Mouse (Mus musculus): Measurements from ENCODE around the gene Ctbp2.
A peak's percentile ranks its signal among the peaks of the same experiment; 100 is the strongest.

Gene Ctbp2

DNA sequence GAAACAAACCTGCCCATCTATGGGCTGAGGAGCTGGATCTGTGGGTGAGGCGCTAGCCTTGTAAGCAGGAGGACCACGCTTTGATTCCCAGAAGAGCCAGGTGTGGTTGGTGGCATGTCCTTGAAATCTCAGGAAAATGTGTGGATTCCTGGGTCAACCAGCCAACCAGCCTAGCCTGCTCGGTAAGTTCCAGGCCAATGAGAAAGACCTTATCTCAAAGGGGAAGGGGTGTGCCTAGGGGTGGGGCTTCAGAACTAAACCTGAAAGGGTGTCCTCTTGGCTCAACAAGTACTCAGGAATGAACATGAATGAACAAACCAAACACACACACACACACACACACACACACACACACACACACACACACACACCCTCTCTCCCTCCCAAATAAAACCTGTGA, 82.4 kb downstream of the Ctbp2 start:
- no peak for DNase-seq (ENCODE audit: low spot score in 2 of 2)

DNA sequence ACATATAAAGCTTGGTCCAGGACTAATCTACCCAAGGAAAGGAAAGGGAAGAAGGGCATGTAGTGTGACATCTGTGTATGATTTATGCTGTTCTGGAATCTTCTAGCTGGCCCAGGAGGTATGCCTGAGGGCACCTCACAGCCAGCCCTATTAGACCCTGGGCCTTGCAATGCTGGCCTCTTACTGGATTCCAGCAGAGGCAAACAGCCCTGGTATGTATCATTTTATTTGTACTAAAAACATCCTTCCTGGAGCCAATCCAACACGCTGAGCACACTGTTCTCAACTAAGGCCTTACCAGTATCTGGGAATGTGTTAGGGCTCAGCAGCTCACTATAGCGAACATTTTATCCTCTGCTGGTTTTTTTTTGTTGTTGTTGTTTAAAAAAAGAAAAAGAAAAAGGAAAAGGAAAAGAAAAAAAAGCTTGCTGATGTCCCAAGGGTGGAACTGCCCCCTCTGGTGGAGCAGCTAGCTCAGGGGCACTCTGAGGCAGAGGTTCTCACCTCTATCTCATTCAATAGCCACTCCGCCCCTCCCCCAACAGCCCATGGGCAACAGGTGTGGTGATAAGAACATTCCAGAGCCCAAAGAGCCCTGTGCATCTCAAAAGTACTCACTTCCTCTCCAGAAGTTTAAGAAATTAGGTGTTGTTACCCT, 83.3 kb downstream of the Ctbp2 start:
- DNase-seq (ENCODE audit: low spot score in 2 of 2): no peak

DNA sequence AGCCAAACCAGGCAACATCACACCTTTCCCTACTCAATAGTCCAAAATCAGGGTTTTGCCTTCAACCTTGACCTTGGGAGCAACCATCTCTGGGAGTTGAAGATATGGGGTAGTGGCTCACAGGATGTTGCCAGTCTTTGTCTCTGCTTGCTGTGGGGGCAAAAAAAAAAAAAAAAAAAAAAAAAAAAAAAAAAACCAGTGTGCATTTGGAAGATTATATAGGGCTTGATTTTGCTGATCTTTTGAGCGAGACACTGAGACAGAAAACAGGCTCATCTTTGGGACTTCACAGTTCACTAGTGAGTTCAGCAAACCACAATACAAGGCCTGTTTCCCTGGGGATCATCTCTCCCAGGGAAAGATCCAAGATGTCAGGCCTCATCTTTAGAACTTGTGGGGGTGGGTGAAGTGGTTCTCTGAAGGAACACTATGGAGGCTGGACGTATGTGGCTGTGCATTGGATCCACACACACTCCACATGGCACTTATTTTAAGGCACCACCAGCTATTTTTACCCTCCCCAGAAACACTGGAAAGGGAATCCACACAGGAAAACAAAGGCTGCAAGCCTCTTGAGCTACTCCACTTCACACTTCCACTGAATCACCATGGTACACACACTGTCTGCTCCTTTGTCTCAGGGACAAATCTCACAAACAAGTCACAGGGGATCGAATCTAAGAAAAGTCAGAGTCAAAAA, 84.4 kb downstream of the Ctbp2 start:
- no peak for DNase-seq (ENCODE audit: low spot score in 2 of 2)

DNA sequence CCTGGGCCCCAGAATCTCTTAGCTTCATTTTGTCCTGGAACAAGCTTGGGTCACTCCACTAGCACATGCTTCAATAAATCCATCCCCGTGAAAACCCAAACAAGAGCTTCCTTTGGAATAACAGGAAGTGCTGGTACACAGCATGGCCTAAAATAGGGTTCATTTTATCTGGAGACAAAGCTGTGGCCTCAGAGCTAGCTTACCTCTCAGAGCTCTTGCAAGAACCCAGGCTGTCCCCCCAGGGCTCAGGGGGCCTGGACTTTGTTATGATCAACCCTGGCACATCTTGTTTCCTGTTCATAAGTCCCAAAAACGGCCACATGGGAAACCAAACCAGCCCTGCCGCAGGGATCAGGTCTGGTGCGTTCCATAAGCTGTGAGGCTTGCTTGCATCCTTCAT, 86.5 kb downstream of the Ctbp2 start:
- no peak for DNase-seq (ENCODE audit: low spot score in 2 of 2)

DNA sequence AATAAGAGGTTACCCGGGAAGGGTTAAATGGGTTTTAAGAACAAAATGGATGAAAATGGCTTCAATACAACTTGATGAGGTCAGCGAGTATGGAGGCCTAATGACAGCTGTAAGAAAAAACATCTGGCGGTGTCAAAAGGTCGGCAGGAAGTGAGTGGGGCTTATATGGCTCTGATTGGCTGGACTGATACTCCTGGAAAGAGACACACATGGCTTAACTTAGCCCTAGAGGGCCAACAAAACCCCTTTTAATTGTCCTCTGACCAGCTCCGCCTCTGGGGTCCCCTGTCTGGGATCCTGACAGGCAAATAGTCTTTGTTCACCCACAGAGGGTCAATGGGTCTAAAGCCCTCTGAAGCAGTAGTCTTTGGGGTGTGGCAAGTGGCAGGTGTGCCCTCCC, 86.9 kb downstream of the Ctbp2 start:
- DNase-seq (ENCODE audit: low spot score in 2 of 2): no peak

DNA sequence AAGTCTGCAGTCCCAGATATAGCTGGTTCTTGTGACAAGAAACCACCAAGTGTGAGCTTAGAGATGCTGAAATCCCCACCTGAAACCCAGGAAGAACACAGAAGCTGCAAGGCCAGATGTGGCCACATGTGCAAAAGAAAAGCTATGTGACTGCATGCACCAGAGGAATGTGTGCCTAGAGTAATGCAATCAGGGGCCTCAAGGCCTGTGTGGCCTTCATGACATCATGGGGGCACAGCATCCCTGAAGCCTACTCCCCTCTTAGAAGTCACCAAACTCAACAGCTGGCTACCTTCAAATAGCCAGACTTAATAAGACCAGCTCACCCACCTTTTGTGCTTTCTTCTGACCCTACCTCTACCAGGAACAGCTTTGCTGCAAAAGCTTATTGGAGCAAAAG, 88.3 kb downstream of the Ctbp2 start:
- no peak for DNase-seq (ENCODE audit: low spot score in 2 of 2)

DNA sequence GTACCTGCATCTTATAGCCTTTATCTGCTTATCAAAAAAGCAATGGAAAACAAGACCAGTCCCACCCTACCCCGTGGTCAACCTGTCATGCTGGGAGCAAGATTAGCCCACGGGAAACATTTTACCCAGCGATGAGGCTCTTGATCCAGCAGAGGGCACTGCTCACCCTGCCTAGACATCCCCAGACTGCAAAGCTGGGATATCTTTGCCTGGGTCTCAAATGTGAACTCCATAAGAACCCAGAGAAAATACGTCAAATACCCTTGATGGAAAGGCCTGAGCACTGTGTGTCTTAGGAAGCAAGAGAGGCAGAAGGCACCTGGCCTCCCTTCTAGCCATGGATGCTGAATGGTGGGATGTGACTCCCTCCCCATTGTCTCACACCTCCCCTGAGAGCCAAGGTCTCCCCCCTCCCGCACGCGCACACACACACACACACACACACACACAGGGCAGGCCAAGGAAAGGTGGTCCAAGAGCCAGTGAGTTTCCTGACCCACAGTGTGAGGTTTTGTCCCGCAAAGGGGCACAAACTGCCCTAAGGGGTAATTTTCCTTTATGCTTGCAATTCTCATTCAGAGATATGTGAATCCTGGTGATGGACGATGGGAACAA, 91.5 kb downstream of the Ctbp2 start:
- peak in 1 of 2 experiments; percentile 25 for DNase-seq (ENCODE audit: low spot score in 2 of 2)

DNA sequence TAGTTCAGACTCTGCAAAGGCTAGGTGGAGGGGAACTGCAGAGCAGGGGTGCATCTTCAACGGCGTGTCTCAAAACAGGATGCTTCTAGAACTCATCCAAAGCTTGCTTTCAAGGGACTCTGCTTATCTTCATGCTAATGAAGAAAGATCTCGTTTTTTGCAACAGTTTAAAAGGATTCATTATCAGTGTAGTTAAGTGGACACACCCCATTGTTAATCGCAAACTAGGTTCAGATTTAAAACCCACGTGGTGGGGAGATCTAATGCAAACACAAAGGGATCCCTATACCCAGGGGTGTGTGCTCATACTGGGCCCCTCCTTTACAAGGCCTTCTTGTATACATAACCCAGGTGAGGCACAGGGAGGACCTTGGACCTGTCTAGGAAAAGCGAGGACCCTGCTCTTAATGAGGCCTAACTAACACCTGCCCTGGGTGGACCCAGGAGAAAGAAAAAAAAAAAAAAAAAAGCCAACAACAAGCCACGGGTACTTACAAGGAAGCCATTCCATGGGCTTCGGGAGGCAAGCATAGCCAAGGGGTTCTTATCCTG, 94.6 kb downstream of the Ctbp2 start:
- DNase-seq (ENCODE audit: low spot score in 2 of 2): no peak

DNA sequence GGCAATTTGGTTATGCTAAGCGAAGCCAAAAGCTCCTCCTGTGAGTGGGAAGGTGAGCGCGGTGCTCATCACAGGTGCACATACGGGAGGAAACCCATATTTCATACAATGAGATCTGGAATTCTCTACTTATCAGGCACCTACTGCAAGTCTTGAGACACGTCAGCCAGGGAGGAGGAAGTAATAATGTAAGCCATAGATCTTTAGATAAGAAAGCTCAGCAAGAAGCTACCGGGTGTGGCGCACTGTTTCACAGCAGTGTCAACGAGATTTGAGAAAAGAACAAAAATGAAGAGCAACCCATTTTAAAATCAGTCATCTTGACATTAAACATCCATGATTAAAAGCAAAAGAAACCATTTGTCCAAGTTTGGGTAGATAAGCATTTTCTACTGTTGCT, 95.2 kb downstream of the Ctbp2 start:
- DNase-seq (ENCODE audit: low spot score in 2 of 2): no peak

DNA sequence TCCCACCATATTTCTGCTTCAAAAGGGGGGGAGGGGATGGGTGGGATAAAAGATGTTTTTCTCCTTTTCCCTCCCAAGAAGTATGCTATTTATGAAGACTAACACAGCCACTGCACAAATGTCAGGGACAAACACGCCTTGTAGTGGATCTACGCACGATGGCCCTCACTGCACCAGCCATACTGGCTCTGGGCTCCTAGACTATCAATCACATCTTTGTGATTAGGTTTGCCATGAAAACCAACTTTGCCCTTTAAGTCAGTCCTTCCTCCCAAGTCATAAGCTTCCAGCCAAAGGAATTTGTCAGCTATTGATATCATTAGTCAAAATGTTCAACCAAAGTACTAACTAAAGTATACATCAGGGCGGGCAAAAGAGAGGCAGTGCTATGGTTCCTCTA, 96.2 kb downstream of the Ctbp2 start:
- no peak for DNase-seq (ENCODE audit: low spot score in 2 of 2)

DNA sequence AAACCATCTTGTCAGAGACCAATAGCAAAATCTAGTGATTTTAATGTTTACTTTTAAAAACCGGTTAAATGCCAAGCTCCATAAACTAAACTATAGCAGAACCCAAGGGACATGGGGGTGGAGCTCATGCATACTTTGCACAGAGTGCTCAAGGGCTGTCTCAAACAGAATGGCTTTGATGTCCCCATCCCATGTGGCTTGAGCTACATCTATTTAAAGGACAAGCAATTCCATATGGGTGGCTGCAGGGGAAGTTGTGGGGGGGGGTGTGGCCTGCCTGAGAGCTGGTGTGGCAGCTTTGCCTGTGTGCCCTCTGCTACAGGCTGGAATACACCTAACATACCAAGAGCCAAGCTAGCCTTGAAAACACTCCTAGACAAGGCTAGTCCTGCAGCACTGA, 99.5 kb downstream of the Ctbp2 start:
- no peak for DNase-seq (ENCODE audit: low spot score in 2 of 2)

DNA sequence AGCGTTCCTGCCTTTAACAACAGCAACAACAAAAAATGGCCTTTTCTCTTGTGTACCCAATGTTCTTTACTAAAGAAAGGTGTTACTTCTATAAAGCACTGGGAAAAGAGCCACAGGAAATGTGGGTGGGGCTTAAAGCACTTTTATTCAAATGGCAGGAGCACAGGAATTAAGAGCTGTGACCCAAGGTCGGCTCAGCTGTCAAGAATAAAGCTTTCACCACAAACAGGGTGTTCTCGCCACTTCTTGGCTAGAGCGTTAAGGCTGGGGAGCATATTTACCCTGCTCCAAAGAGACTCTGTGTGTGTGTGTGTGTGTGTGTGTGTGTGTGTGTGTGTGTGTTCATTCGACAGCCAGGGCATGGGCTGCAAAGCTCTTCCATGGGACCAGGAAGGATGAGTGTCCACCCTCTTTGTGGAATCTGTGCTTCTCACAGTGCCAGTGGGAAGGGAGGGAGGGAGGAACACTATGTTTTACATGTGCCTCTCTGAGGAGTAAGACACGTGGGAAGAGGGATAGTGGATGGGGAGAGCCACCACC, 104.6 kb downstream of the Ctbp2 start:
- no peak for DNase-seq (ENCODE audit: low spot score in 2 of 2)

DNA sequence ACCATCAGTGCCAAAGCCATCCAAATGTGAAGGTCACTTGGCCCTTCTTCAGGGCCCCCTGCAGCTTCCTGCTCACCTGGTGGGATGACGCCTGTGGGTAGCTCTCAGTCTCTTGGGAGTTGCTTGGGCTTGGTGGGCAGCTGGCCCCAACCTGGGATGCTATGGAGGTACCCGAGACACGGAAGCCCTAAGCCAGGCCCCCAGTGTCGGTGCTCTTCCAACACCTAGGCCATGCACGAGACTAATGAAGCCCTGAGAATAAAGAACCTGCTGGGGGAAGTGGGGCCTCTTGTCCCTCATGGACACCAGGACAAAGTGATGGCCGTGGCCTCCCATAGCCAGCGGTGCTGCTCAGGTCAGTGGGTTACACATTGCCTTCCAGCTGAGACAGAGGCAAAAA, 105.2 kb downstream of the Ctbp2 start:
- no peak for DNase-seq (ENCODE audit: low spot score in 2 of 2)

DNA sequence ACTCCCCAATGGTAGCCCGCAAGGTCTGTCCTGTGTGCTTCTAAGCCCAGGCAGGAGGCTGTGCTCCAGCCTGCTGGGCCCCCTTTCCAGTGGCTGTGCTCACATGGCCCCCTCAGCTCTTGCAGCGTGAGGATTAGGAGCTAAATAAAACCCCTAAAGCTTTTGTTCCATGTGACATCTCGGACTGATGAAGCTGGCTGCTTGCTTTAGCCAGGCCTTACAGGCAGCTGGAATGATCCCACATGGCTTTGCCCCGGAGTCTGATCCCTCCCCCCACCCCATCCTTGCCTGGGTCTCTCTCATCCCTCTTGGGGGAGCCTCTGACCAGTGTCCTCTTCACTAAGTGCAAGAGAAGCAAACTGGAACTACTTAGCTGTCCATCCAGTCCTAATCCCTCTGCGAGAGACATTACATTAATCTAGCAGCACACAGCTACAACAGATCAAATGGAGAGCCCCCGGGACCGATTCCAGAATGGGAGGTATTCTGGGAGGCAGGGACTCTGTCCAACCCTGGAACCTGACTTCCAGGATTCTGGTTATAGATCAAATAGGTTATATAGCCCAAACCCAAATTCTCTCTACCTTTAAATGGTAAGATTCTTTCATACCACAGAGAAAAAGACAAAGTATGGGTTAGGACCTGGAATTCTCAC, 108.6 kb downstream of the Ctbp2 start:
- no peak for DNase-seq (ENCODE audit: low spot score in 2 of 2)

DNA sequence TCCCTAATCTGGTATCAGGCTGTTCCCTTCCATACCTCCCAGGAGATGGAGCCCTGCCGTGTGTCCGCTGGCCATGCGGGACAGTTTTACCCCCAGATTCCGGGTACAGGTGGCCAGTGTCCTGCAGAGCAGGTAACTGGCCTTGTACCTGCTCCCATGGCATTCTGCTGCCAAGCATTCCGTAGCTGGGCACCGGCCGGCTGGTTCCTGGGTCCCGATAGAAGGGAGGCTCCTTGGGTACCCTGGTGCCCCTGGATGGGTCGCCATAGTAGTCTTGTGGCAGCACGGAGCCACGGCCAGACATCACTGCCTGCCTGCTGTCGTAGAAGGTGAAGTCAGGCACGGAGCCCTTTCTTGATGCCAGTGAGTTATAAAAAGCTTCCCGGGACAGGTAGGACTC, 109.5 kb downstream of the Ctbp2 start:
- no peak for DNase-seq (ENCODE audit: low spot score in 2 of 2)

DNA sequence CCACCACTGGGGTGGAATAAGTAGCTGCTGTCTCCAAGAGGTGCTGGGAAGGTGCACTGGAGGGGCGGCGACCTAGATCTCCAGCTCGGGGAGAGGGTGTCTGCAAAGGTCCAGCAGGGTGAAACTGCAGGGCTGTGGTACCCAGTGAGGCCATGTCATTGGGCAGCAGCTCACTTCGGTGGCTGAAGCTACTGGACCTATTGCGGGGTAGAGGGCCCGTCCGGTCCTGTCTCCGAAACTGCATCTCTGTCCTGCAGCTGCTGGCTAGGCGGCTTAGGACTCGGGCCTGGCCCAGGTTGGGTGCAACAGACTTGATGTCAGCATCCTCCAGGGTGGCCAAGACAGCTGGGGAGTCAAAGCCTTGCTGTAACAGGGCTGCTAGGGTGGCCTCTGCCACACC, 110.2 kb downstream of the Ctbp2 start:
- DNase-seq (ENCODE audit: low spot score in 2 of 2): no peak

DNA sequence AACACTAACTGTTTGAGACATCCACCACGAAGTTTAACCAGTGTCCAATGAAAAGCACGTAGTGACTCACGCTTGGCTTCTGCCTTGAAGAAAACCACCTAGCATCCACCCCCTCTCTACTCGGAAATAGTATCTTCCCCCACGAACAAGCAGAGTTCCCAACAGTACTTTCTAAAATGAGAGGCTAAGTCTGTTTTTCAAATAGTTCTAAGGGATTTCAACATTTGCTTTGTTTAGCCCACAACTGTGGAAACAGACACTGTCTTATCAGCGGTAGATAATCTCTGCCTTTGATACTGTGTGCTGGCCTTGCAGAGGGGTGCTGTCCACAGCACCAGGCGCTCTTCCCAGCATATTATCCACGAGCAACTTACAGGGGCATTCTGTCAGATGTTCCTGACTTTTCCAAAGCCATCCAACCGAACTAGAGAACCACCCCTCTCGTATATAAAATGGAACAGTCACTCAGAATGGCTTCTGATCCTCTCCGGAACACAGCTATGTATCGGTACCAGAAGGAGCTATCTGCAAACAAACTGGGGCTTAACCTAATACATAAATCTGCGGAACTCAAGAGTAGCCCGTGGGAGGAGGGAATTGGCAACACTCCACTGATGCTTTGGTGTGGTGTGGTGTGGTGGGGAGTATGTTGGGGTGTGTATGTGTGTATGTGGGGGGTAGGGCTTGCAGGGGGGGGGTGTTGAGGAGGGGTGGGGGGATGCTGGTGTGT, 111.4 kb downstream of the Ctbp2 start:
- no peak for DNase-seq (ENCODE audit: low spot score in 2 of 2)

DNA sequence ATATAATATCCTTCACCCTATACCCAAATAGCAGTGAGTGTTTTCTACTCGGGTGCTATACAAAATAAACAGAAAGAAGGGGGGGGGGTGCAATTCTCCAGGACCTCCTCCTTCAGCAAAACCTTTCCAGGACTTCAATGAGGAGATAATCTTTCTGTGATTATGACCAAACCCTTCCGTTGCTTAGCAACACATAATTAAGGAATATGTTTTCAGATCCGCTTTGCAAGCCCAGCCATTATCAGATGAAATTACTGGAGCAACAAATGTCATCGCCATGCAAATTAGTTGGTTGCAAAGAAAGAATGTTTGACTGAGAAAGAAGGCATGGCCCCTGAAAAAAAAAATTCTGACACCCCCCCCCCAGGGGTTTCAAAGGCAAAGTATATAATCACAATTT, 112.5 kb downstream of the Ctbp2 start:
- no peak for DNase-seq (ENCODE audit: low spot score in 2 of 2)

DNA sequence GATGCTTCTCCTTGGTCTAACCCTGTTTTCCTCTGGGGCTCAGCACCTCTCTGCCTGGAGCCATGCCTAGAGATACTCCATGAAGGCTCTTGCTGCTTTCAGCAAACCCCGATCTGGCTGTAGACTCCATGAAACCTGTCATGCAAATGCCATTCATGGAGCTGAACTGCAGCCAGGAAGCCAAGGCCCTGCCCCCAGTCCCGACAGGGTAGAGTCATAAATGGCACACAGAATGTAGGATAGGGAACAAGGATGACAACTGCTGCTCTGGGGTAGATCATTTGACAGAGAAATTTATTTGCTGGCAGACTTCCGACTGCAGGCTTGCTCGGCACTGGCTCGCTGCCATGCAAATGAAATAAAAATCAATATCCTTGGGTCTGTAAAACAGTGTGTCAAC, 113.0 kb downstream of the Ctbp2 start:
- no peak for DNase-seq (ENCODE audit: low spot score in 2 of 2)

DNA sequence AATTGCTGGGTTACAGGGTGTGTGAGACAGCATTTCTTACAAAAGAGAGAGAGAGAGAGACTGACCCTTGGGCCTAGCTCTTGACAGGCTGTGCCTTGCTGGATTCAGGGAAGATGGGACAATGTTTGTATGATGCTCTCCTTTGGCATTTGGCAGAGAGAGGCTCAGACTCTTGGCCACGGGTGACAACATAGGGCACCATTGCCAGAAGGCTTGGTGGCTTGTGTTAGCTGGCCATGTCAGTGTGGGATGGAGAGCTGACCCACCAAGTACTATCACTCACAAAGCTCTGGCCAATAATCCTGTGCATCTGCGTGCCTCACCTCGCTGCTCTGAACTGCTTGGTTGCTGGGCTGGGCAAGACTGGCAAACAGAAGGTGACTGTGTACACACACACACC, 113.7 kb downstream of the Ctbp2 start:
- no peak for DNase-seq (ENCODE audit: low spot score in 2 of 2)

DNA sequence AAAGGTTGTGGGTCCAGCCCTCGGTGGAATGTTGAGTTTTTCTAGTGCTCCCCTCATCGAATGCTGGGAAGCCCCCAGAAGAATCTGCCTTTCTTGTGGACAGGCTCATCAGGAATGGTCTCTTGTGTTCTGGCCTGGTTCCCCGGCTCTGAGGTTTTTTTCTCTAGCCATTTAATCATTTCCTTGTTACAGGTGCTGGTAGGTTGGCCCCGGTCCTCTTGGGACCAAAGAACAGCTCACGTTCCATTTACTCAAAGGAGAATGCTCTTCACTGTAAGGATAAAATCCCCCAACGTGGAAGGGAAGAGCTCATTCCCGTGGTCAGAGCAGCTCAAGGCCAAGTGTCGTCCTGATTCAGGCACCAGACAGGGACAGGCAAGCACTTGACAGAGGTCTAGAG, 114.5 kb downstream of the Ctbp2 start:
- DNase-seq (ENCODE audit: low spot score in 2 of 2): no peak

DNA sequence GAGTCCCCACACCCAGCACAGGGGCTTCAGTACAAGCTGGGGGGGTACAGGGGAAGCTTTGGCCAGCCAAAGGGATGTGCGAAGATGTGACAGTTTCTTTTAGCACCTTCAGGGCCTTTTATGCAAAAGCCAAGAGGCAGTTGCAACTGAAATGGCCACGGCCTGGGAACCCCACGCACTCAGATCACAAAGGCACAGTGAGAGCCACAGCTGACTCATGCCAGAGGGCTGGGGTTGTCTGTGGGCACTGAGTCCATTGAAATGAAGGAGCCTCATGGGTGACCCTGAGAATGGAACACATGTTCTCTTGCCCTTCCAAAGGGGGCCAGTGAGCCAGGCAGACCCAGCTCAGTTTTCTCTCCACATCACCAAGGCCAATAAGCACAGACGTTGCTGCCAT, 115.5 kb downstream of the Ctbp2 start:
- no peak for DNase-seq (ENCODE audit: low spot score in 2 of 2)
